Mouse (Mus musculus) small intestine, adult 2 months (tissue): ENCODE measurements around the gene Ppm1l. TPM values are rescaled to one million over a fixed set of nuclear protein-coding genes. Genes with fewer than 3 reads are reported as not detected.
"Not testable (repeated sequence)": the region's sequence is repeated elsewhere in the genome, so short reads cannot be mapped to it uniquely, and the experiment has no call there.

Source experiments
- H3K27ac ChIP-seq: fragments of 200-500 bp; 2 replicates; pipeline ENCODE4 v1.5.1; 2012; ENCODE audit warnings: low read depth, low read length, control low read depth, inconsistent platforms; ENCODE audit not compliant: insufficient read depth
- H3K27me3 ChIP-seq: fragments of 200-500 bp; 2 replicates; pipeline ENCODE4 v1.6.1; 2012; ENCODE audit warnings: mild to moderate bottlenecking, moderate library complexity, low read length, inconsistent platforms; ENCODE audit not compliant: control insufficient read depth, insufficient read depth
- H3K36me3 ChIP-seq: fragments of 200-500 bp; 2 replicates; pipeline ENCODE4 v1.6.1; 2012; ENCODE audit warnings: mild to moderate bottlenecking, low read length, control low read depth, inconsistent platforms; ENCODE audit not compliant: control insufficient read depth, insufficient read depth
- H3K4me1 ChIP-seq: fragments of 200-500 bp; 2 replicates; pipeline ENCODE4 v1.6.1; 2012; ENCODE audit warnings: low read length, inconsistent platforms, mixed read lengths; ENCODE audit not compliant: control insufficient read depth, insufficient read depth, insufficient read length
- H3K4me3 ChIP-seq: fragments of 200-500 bp; 2 replicates; pipeline ENCODE4 v1.5.1; 2012; ENCODE audit warnings: low read depth, mild to moderate bottlenecking, control low read depth, inconsistent platforms, low read length, moderate library complexity
- CTCF ChIP-seq: fragments of 200-500 bp; IDR thresholded peaks from 2 replicates; pipeline ENCODE4 v1.5.1; 2012; ENCODE audit warnings: low read depth, mild to moderate bottlenecking, control low read depth, inconsistent platforms, low read length, moderate library complexity, mixed read lengths; ENCODE audit not compliant: insufficient replicate concordance, insufficient read length; ENCODE audit errors: extremely low read depth
- POLR2A ChIP-seq: fragments of 200-500 bp; IDR thresholded peaks from 2 replicates; pipeline ENCODE4 v1.6.1; 2012; ENCODE audit warnings: low read depth, mild to moderate bottlenecking, control low read depth, inconsistent platforms, low read length, moderate library complexity
- WGBS: fragments of 180-500 bp; shearing (Covaris S2); methylation state at CpG from one replicate; pipeline ENCODE4 v1.1.7; 2018; 5-methylcytosine and 5-hydroxymethylcytosine counted together
- polyA plus RNA-seq: library from polyadenylated mRNA; depleted of rRNA; stranded (reverse); fragments of >200 nt; gene quantifications from 2 replicates; pipeline ENCODE4 v1.2.3, GENCODE M21; 2012

The Ppm1l gene
- polyA plus RNA-seq, 1 experiment = 1.1 TPM

DNA sequence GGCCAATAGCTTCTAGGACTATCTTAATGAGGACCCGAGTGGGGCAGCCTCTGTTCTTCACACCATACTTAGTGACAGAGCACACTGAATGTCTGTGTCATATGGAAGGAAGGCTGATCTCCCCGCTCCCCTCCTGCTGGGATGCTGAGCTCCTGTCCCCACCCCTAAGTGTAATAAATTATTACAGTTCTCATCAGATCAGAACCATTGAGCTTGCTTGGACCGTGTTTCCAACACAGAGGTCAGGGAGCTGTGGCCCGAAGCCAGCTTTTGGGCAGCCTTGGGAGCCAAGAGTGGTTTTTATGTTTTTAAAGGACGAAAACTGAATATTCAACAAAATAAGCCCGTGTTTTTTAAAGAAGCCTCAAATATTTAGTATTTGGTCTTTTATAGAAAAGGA is 47.5 kb downstream of the Ppm1l start:
- WGBS = 79% methylated on average over 6 of the region's 6 CpGs

GRCm38 (mm10) chr3:69367916-69368315 is 51.3 kb downstream of the Ppm1l start:
- 91% methylated on average over 9 of the region's 9 CpGs for WGBS
- TF ChIP-seq POLR2A (no peak), CTCF (no peak)
- no peaks in the 10 kb centered on the region for H3K36me3 ChIP-seq

More for the DNA sequence above, 47.5 kb downstream of the Ppm1l start:
- H3K36me3 ChIP-seq = no peaks in the 10 kb centered on the region
- no peak overlapping the region for H3K27ac ChIP-seq
- H3K27me3 ChIP-seq = peaks cover 9% of the 10 kb centered on the region
- no peaks in the 10 kb centered on the region; the same call in 1 of the 2 replicates for H3K4me1 ChIP-seq
- H3K4me3 ChIP-seq = no peak overlapping the region
- TF ChIP-seq CTCF (no peak), POLR2A (no peak)

DNA sequence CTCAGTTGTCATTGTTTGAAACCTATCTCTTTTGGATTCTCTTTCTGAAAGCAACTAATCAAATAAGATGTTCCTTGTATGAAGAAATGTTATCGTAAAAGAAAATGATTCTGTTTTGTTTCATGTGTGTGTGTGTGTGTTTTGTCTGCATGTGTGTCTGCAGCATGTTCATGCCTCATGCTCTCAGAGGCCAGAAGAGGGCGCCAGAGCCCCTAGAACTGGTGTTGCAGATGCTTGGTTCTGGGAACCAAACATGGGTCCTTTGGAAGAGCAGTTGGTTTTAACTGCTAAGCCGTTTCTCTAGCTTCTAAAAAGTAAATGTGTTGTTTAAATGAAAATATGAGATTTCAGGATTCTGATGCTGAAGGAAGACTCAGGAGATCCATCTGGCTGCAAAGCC is 56.1 kb downstream of the Ppm1l start:
- Histone ChIP-seq H3K4me1 (no peaks in the 10 kb centered on the region), H3K36me3 (no peaks in the 10 kb centered on the region), H3K27me3 (no peaks in the 10 kb centered on the region), H3K4me3 (no peak overlapping the region), H3K27ac (no peak overlapping the region)
- WGBS = 79% methylated on average over 3 of the region's 3 CpGs
- TF ChIP-seq POLR2A = no peak
- 0 out of 2 replicates have a peak, but pooled peaks have one; percentile 23 for TF ChIP-seq CTCF

More at GRCm38 (mm10) chr3:69367916-69368315, 51.3 kb downstream of the Ppm1l start:
- H3K27ac ChIP-seq = no peak overlapping the region
- no peaks in the 10 kb centered on the region for H3K4me1 ChIP-seq
- peaks cover 3% of the 10 kb centered on the region; the same call in 1 of the 2 replicates for H3K27me3 ChIP-seq
- H3K4me3 ChIP-seq = no peak overlapping the region

DNA sequence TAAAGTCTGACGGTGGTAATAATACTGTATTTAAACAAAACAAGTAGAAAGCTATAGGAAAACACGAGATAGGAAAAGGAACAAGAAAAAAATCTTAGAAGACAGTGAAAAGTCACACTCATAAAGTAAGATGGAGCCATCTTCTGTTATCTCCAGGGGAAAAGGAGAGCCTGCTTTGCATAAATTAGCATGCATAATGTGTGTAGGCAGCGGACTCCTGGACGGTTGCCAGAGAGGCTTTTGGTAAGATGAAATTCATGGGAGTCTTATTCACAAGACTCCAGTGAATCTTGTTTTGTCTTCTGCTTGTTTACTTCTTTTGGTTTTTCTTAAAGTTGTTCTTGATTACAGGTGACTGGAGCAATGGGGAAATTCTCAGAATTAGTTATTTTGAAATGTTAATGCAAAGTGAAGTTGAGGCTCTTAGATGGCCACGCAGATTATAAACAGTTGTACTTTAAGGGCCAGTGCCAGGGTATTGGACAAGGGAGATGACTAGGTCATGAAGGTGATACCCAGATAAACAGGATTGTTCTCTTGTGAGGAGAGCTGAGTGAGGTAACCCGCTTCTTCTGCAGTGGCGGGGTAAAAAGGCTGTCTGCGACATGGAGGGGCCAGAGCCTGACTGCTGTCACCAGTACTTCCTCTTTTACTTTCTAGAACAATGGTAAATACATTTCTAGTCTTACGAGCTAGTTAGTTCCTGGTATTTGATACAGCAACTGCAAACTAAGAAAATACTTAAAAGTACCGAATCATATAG is 57.1 kb downstream of the Ppm1l start:
- H3K27me3 ChIP-seq = no peaks in the 10 kb centered on the region
- WGBS = 79% methylated on average over 10 of the region's 10 CpGs
- H3K4me1 ChIP-seq = no peaks in the 10 kb centered on the region
- no peak overlapping the region for H3K27ac ChIP-seq
- TF ChIP-seq CTCF (no peak), POLR2A (no peak)
- no peaks in the 10 kb centered on the region for H3K36me3 ChIP-seq
- H3K4me3 ChIP-seq = no peak overlapping the region

DNA sequence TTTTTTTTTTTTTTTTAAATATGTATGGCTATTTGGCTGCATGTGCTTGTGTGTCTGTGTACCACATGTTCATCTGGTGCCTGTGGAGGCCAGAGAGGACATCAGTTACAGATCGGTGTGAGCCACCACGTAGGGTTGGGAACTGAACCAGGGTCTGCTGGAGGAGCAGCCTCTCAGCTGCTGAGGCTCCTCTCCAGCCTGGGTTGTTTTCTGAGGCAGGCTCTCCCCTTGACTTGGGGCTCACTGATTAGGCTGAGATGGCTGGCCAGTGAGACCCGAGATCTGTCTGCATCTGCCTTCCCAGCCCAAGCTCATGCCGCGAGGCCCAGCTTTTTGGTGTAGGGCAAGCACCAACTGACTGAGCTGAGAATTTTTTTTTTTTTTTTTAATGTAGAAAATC is 57.9 kb downstream of the Ppm1l start:
- TF ChIP-seq CTCF = no peak
- Histone ChIP-seq H3K27me3 (no peaks in the 10 kb centered on the region), H3K4me1 (no peaks in the 10 kb centered on the region), H3K4me3 (no peak overlapping the region), H3K27ac (no peak overlapping the region), H3K36me3 (no peaks in the 10 kb centered on the region)
- WGBS = 87% methylated on average over 5 of the region's 5 CpGs

- H3K27ac ChIP-seq = no peak overlapping the region
- H3K4me3 ChIP-seq = no peak overlapping the region
- H3K4me1 ChIP-seq = no peaks in the 10 kb centered on the region
- H3K27me3 ChIP-seq = no peaks in the 10 kb centered on the region
- 82% methylated on average over 5 of the region's 5 CpGs for WGBS
- no peak for TF ChIP-seq POLR2A
- H3K36me3 ChIP-seq = no peaks in the 10 kb centered on the region
Measured at GRCm38 (mm10) chr3:69374983-69375382, 58.3 kb downstream of the Ppm1l start.

DNA sequence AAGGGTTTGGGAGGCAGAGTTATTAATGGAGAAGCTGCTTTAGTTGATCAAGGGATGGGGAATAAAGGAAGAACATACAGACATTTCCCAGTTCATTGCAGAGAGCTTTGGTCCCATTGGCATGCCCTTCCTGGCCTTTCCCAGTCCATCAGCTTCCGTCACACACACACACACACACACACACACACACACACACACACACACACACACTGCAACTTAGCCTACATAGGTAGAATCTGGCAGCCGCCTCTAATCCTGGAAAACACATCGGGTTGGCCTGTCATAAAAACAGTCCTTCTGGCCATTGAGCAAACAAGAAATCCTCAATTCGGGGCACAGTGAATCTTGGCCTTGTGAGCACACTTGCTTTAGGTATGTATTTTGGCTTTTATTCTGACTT is 64.6 kb downstream of the Ppm1l start:
- 45% methylated on average over 4 of the region's 4 CpGs for WGBS
- no peaks in the 10 kb centered on the region for H3K4me1 ChIP-seq
- H3K36me3 ChIP-seq = no peaks in the 10 kb centered on the region
- no peak overlapping the region for H3K27ac ChIP-seq
- no peak for TF ChIP-seq CTCF
- TF ChIP-seq POLR2A = no peak
- no peak overlapping the region for H3K4me3 ChIP-seq
- H3K27me3 ChIP-seq = no peaks in the 10 kb centered on the region

- not testable (repeated sequence) for H3K4me1 ChIP-seq, H3K36me3 ChIP-seq, H3K4me3 ChIP-seq, H3K27me3 ChIP-seq, H3K27ac ChIP-seq
- 89% methylated on average over 10 of the region's 10 CpGs for WGBS
Measured at GRCm38 (mm10) chr3:69391834-69392233, 75.2 kb downstream of the Ppm1l start.
